Mouse (Mus musculus) midbrain, postnatal 0 days (tissue): Measurements from ENCODE around the gene Mgll. TPM values are rescaled to one million over a fixed set of nuclear protein-coding genes. Genes with fewer than 3 reads are reported as not detected.

Source experiments
- ATAC-seq: fragments of 200-750 bp; cut with Nextera tagmentation; 2 replicates; pipeline ENCODE4 v1.8.0; 2017; ENCODE audit warnings: moderate number of reproducible peaks, mild to moderate bottlenecking, moderate TSS enrichment, moderate library complexity; ENCODE audit not compliant: low FRiP score
- DNase-seq: peaks from one replicate; pipeline ENCODE4 v3.0.0-alpha.2; 2015; ENCODE audit warnings: low spot score
- H3K27ac ChIP-seq: fragments of 300-500 bp; sonication (generic); 2 replicates; pipeline ENCODE4 v1.5.1; 2014; ENCODE audit warnings: low read depth, mild to moderate bottlenecking, low read length, mixed read lengths
- H3K27me3 ChIP-seq: fragments of 300-500 bp; sonication (generic); 2 replicates; pipeline ENCODE4 v1.6.1; 2014; ENCODE audit warnings: low read length, control low read depth, mixed read lengths; ENCODE audit not compliant: insufficient read depth
- H3K36me3 ChIP-seq: fragments of 300-500 bp; sonication (generic); 2 replicates; pipeline ENCODE4 v1.6.1; 2014; ENCODE audit warnings: low read length, control low read depth, mixed read lengths; ENCODE audit not compliant: insufficient read depth
- H3K4me1 ChIP-seq: fragments of 300-500 bp; sonication (generic); 2 replicates; pipeline ENCODE4 v1.6.1; 2014; ENCODE audit warnings: mild to moderate bottlenecking, control low read depth, antibody characterized with exemption, low read length, mixed read lengths; ENCODE audit not compliant: insufficient read depth
- H3K4me2 ChIP-seq: fragments of 300-500 bp; sonication (generic); 2 replicates; pipeline ENCODE4 v1.6.1; 2014; ENCODE audit warnings: low read depth, mild to moderate bottlenecking, low read length, mixed read lengths; ENCODE audit not compliant: poor library complexity, severe bottlenecking
- H3K4me3 ChIP-seq: fragments of 300-500 bp; sonication (generic); 2 replicates; pipeline ENCODE4 v1.5.1; 2014; ENCODE audit warnings: low read depth, mild to moderate bottlenecking, low read length, moderate library complexity
- H3K9ac ChIP-seq: fragments of 300-500 bp; sonication (generic); replicated peaks from 2 replicates; pipeline ENCODE4 v1.6.1; 2014; ENCODE audit warnings: mild to moderate bottlenecking, low read length, moderate library complexity, mixed read lengths; ENCODE audit not compliant: poor library complexity, severe bottlenecking
- H3K9me3 ChIP-seq: fragments of 300-500 bp; sonication (generic); 2 replicates; pipeline ENCODE4 v1.6.1; 2016; ENCODE audit warnings: low read length, control low read depth
- CTCF ChIP-seq: IDR thresholded peaks from 2 replicates; pipeline ENCODE4 v1.5.1; 2016; ENCODE audit warnings: antibody characterized with exemption, mild to moderate bottlenecking
- WGBS: fragments of 180-500 bp; shearing (Covaris S2); extraction: QIAGEN DNeasy Blood & Tissue Kit; methylation state at CpG from one replicate; pipeline ENCODE4 v1.1.7; 2014; 5-methylcytosine and 5-hydroxymethylcytosine counted together
- polyA plus RNA-seq: library from polyadenylated mRNA; unstranded; fragments of >200 nt; fragmentation: Nextera tagmentation; extraction: Ambion mirVana; gene quantifications from 2 replicates; pipeline ENCODE4 v1.2.1, GENCODE M21; 2015
- total RNA-seq: library from RNA; depleted of rRNA; stranded (reverse); fragments of >200 nt; gene quantifications from 2 replicates; pipeline ENCODE4 v1.2.3, GENCODE M21; 2014

The Mgll gene
- total and polyA plus RNA-seq, 2 experiments from 2014 or later = 50.6 to 62.3 TPM

DNA sequence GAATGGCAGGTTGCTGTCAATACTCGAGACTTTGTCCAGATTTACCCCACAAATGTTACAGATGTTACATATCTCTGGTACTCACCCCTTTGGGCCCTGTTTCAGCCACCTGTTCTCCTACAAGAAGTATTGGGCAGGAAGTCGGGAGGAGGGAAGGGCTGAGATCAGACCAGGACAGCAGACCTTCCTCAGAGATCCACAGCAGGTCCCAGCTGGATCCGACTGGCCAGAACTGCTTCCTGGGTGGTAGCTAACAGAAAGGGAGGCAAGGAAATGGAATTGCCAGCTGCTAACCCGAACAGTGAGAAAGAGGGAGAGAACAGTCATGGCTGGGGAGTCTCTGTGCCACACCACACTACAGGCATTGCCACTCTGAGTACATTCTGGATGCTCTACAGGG lies 43.5 kb downstream of the Mgll start:
- TF ChIP-seq CTCF = no peak
- H3K4me2 ChIP-seq = no peak overlapping the region
- DNase-seq (no peak), ATAC-seq (no peak)
- H3K36me3 ChIP-seq = 0 out of 2 replicates have a peak, but pooled peaks cover 2% of the 10 kb centered on the region
- no peaks in the 10 kb centered on the region for H3K9me3 ChIP-seq
- H3K4me3 ChIP-seq = no peak overlapping the region
- no peak overlapping the region for H3K9ac ChIP-seq
- WGBS = 79% methylated on average over 4 of the region's 4 CpGs
- no peaks in the 10 kb centered on the region for H3K4me1 ChIP-seq
- no peaks in the 10 kb centered on the region for H3K27me3 ChIP-seq
- no peak overlapping the region for H3K27ac ChIP-seq

DNA sequence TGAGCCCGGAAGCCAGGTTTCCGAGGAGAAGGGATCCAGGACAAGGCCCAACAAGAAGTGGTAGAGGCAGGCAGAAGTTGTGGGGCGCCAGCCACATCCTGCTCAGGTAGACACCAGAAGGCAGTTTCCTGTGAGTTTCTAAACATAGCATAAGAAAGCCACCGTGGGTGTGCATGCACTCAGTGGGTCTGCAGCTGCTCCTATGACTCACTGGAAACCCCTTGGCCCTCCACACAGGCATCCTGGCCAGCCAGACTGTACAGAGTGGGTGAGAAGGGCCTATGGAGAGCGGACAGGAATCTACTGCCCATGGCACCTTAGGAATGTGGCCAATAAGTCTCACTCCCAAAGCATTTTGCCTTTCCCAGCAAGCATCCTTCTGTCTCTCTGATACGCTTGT lies 45.5 kb downstream of the Mgll start:
- H3K9ac ChIP-seq = no peak overlapping the region
- 81% methylated on average over 6 of the region's 6 CpGs for WGBS
- no peaks in the 10 kb centered on the region for H3K27me3 ChIP-seq
- ATAC-seq (no peak), DNase-seq (no peak)
- no peak overlapping the region for H3K4me3 ChIP-seq
- 0 out of 2 replicates have a peak, but pooled peaks cover 2% of the 10 kb centered on the region for H3K36me3 ChIP-seq
- H3K4me2 ChIP-seq = no peak overlapping the region
- no peak for TF ChIP-seq CTCF
- no peak overlapping the region for H3K27ac ChIP-seq
- no peaks in the 10 kb centered on the region for H3K4me1 ChIP-seq
- H3K9me3 ChIP-seq = no peaks in the 10 kb centered on the region

GRCm38 (mm10) chr6:88770300-88770904 lies 46.2 kb downstream of the Mgll start:
- H3K27ac ChIP-seq = no peak overlapping the region
- 71% methylated on average over 17 of the region's 17 CpGs for WGBS

DNA sequence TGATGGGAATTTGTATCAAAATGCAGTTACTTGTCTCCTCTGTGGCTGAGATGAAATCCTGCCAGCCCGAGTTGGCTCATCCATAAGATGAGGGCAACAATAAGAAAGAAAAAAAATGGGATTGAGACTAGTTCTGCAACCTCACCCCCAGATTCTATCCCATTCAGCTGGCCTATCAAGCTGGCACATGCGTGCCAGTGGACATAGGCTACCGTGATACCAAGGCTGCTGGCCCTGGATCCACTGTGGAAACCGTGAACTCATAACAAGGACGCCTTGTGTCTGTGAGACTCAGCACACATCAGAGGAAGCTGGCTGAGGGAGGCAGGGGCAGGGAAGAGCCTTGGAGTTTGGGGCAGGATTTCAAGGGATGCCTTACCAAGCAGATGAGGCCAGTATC lies 46.8 kb downstream of the Mgll start:
- Histone ChIP-seq H3K4me1 (0 out of 2 replicates have a peak, but pooled peaks cover 4% of the 10 kb centered on the region), H3K36me3 (0 out of 2 replicates have a peak, but pooled peaks cover 2% of the 10 kb centered on the region), H3K4me3 (no peak overlapping the region), H3K4me2 (no peak overlapping the region), H3K27ac (no peak overlapping the region), H3K27me3 (no peaks in the 10 kb centered on the region), H3K9ac (no peak overlapping the region), H3K9me3 (no peaks in the 10 kb centered on the region)
- 78% methylated on average over 5 of the region's 5 CpGs for WGBS
- DNase-seq (no peak), ATAC-seq (no peak)
- TF ChIP-seq CTCF = no peak

More at GRCm38 (mm10) chr6:88770300-88770904, 46.2 kb downstream of the Mgll start:
- DNase-seq (no peak), ATAC-seq (no peak)
- H3K36me3 ChIP-seq = 0 out of 2 replicates have a peak, but pooled peaks cover 2% of the 10 kb centered on the region
- 0 out of 2 replicates have a peak, but pooled peaks cover 4% of the 10 kb centered on the region for H3K4me1 ChIP-seq
- no peaks in the 10 kb centered on the region for H3K9me3 ChIP-seq
- TF ChIP-seq CTCF = no peak
- no peak overlapping the region for H3K4me2 ChIP-seq
- no peaks in the 10 kb centered on the region for H3K27me3 ChIP-seq
- no peak overlapping the region for H3K4me3 ChIP-seq
- H3K9ac ChIP-seq = no peak overlapping the region

DNA sequence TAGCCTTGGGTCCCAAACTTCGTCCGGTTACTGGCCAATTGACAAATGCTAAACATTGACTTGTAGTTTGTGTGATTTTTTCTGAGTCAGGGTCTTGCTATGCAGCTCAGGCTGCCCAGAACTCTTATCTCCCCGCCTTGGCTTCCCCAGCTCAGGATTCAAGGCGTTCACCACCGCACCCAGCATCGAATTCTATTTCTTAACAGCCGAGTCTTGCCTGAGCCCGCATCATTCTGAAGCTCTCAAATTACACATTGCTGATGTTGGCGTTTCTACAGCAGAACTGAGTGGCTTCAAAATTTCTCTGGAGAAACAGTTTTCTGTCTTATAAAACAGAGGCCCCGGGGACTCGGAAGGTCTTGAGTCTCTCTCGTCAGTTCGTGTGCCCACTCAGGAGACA lies 47.8 kb downstream of the Mgll start:
- Histone ChIP-seq H3K4me1 (0 out of 2 replicates have a peak, but pooled peaks cover 4% of the 10 kb centered on the region), H3K4me2 (no peak overlapping the region), H3K27ac (no peak overlapping the region), H3K27me3 (no peaks in the 10 kb centered on the region), H3K36me3 (no peaks in the 10 kb centered on the region), H3K4me3 (no peak overlapping the region), H3K9me3 (no peaks in the 10 kb centered on the region), H3K9ac (no peak overlapping the region)
- DNase-seq (no peak), ATAC-seq (no peak)
- WGBS = 85% methylated on average over 13 of the region's 13 CpGs
- no peak for TF ChIP-seq CTCF

DNA sequence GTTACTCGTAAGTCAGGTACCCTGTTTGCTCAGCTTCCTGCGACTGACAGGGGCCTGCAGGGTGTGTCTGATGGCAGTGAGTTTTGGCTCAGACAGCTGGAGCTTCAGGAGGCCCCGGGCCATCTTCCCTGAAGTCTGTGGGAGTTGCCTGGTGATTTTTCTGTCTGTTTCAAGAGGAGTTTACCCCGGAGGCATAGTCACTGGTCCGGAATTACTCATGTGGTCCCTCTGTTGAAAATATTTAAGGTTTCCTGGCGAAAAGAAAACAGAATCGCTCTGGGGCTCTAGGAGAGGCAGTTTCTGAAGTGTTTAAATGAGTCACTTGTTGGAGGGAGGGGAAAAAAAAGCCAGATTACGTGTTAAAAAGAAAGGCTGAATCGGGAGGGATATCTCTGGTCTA lies 49.8 kb downstream of the Mgll start:
- Histone ChIP-seq H3K4me1 (0 out of 2 replicates have a peak, but pooled peaks cover 4% of the 10 kb centered on the region), H3K9ac (no peak overlapping the region), H3K9me3 (no peaks in the 10 kb centered on the region), H3K27ac (no peak overlapping the region), H3K27me3 (no peaks in the 10 kb centered on the region), H3K4me3 (no peak overlapping the region), H3K36me3 (no peaks in the 10 kb centered on the region), H3K4me2 (no peak overlapping the region)
- TF ChIP-seq CTCF = no peak
- DNase-seq = no peak
- 70% methylated on average over 9 of the region's 9 CpGs for WGBS
- ATAC-seq = no peak
